Mouse (Mus musculus) thymus, adult 2 months (tissue): Measurements from ENCODE around the gene Sema4b. TPM values are rescaled to one million over a fixed set of nuclear protein-coding genes. Genes with fewer than 3 reads are reported as not detected.

Experiments used
- DNase-seq: peaks from one replicate; pipeline ENCODE4 v3.0.0; 2021
- H3K27ac ChIP-seq: fragments of 200-500 bp; 2 replicates; pipeline ENCODE4 v1.5.1; 2012; ENCODE audit warnings: low read length, control low read depth; ENCODE audit not compliant: control insufficient read depth, insufficient read depth
- H3K27me3 ChIP-seq: fragments of 200-500 bp; 2 replicates; pipeline ENCODE4 v1.6.1; 2012; ENCODE audit warnings: mild to moderate bottlenecking, low read length, moderate library complexity, mixed read lengths; ENCODE audit not compliant: control insufficient read depth, insufficient read depth
- H3K36me3 ChIP-seq: fragments of 200-500 bp; 2 replicates; pipeline ENCODE4 v1.6.1; 2012; ENCODE audit warnings: mild to moderate bottlenecking, low read length, moderate library complexity; ENCODE audit not compliant: control insufficient read depth, insufficient read depth
- H3K4me1 ChIP-seq: fragments of 200-500 bp; replicated peaks from 2 replicates; pipeline ENCODE4 v1.6.1; 2012; ENCODE audit warnings: low read length; ENCODE audit not compliant: control insufficient read depth, insufficient read depth
- H3K4me3 ChIP-seq: fragments of 200-500 bp; 2 replicates; pipeline ENCODE4 v1.5.1; 2012; ENCODE audit warnings: mild to moderate bottlenecking, low read length, control low read depth, moderate library complexity; ENCODE audit not compliant: control insufficient read depth, insufficient read depth
- CTCF ChIP-seq: fragments of 200-500 bp; IDR thresholded peaks from 2 replicates; pipeline ENCODE4 v1.5.1; 2012; ENCODE audit warnings: mild to moderate bottlenecking, control low read depth, low read length, moderate library complexity, borderline replicate concordance; ENCODE audit not compliant: control insufficient read depth, poor library complexity, insufficient read depth; ENCODE audit errors: extremely low read depth
- POLR2A ChIP-seq: fragments of 200-500 bp; IDR thresholded peaks from 2 replicates; pipeline ENCODE4 v1.6.1; 2012; ENCODE audit warnings: mild to moderate bottlenecking, low read length, control low read depth, moderate library complexity; ENCODE audit not compliant: control insufficient read depth, poor library complexity, insufficient read depth; ENCODE audit errors: extremely low read depth
- WGBS: fragments of 180-500 bp; shearing (Covaris S2); methylation state at CpG from one replicate; pipeline ENCODE4 v1.1.7; 2018; 5-methylcytosine and 5-hydroxymethylcytosine counted together
- polyA plus RNA-seq: library from polyadenylated mRNA; depleted of rRNA; stranded (reverse); fragments of >200 nt; gene quantifications from 2 replicates; pipeline ENCODE4 v1.2.3, GENCODE M21; 2012

Gene Sema4b
- polyA plus RNA-seq, 1 experiment = 37.4 TPM

GRCm38 (mm10) chr7:80149356-80149755, 37.3 kb upstream of the Sema4b start:
- Histone ChIP-seq H3K36me3 (no peaks in the 10 kb centered on the region), H3K4me1 (peaks cover 8% of the 10 kb centered on the region), H3K4me3 (no peak overlapping the region), H3K27me3 (no peaks in the 10 kb centered on the region), H3K27ac (no peak overlapping the region)
- no peak for DNase-seq
- TF ChIP-seq CTCF (no peak), POLR2A (no peak)
- WGBS = 94% methylated on average over 9 of the region's 9 CpGs

DNA sequence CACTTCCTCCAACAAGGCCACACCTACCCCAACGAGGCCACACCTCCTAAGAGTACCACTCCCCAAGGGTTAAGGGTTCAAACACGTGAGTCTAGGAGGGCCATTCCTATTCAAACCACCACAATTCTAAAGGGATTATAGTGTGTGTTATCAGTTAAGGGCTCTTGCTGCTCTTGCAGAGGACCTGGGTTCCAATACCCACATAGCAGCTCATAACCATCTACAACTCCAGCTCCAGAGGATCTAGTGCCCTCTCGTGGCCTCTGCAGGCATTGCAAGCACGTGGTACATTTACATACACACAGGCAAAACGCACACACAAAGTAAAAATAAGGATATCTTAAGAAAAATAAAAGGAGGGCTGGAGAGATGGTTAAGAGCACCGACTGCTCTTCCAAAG, 34.5 kb upstream of the Sema4b start:
- Histone ChIP-seq H3K27me3 (no peaks in the 10 kb centered on the region), H3K27ac (no peak overlapping the region), H3K36me3 (no peaks in the 10 kb centered on the region), H3K4me3 (no peak overlapping the region), H3K4me1 (peaks cover 9% of the 10 kb centered on the region; the same call in 1 of the 2 replicates)
- WGBS = 94% methylated on average over 6 of the region's 6 CpGs
- TF ChIP-seq CTCF (no peak), POLR2A (no peak)
- no peak for DNase-seq

- Histone ChIP-seq H3K27ac (no peak overlapping the region), H3K36me3 (no peaks in the 10 kb centered on the region), H3K4me1 (peaks cover 9% of the 10 kb centered on the region; the same call in 1 of the 2 replicates), H3K27me3 (no peaks in the 10 kb centered on the region), H3K4me3 (no peak overlapping the region)
- no peak for DNase-seq
- TF ChIP-seq POLR2A (no peak), CTCF (no peak)
- WGBS = 97% methylated on average over 8 of the region's 8 CpGs
Measured at GRCm38 (mm10) chr7:80152756-80153155, 33.9 kb upstream of the Sema4b start.

DNA sequence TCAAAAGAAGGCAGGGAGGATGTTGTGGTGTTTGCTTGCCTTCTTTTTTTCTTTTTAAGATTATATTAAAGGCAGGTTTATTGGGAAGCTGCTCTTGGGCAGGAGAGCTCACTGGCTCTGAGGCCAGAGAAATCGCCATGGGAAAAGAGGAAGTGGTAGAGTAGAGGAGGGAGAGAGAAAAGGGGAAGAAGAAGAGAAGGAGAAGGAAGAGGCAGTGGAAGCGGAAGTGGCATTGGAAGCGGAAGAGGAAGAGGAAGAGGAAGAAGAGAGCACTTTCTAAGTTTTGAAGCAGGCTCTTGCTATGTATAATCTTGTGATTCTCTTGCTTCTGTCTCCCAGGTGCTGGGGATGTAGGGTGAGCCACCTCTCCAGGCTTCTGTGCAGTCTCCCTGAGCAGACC, 32.0 kb upstream of the Sema4b start:
- H3K4me1 ChIP-seq = peaks cover 9% of the 10 kb centered on the region; the same call in 1 of the 2 replicates
- no peaks in the 10 kb centered on the region for H3K36me3 ChIP-seq
- TF ChIP-seq CTCF (no peak), POLR2A (no peak)
- no peak overlapping the region for H3K4me3 ChIP-seq
- no peak overlapping the region for H3K27ac ChIP-seq
- no peaks in the 10 kb centered on the region for H3K27me3 ChIP-seq
- 52% methylated on average over 3 of the region's 3 CpGs for WGBS
- no peak for DNase-seq

- H3K4me3 ChIP-seq = no peak overlapping the region
- H3K4me1 ChIP-seq = peaks cover 9% of the 10 kb centered on the region; the same call in 1 of the 2 replicates
- no peak overlapping the region for H3K27ac ChIP-seq
- TF ChIP-seq POLR2A = no peak
- TF ChIP-seq CTCF = no peak; the same call in 1 of the 2 replicates
- H3K36me3 ChIP-seq = no peaks in the 10 kb centered on the region
- no peaks in the 10 kb centered on the region for H3K27me3 ChIP-seq
- peak; percentile 52 for DNase-seq
- 56% methylated on average over 13 of the region's 13 CpGs for WGBS
Measured at GRCm38 (mm10) chr7:80156711-80157227, 29.9 kb upstream of the Sema4b start.

- no peaks in the 10 kb centered on the region for H3K36me3 ChIP-seq
- no peak for DNase-seq
- no peaks in the 10 kb centered on the region for H3K27me3 ChIP-seq
- H3K4me3 ChIP-seq = no peak overlapping the region
- 92% methylated on average over 8 of the region's 8 CpGs for WGBS
- no peak overlapping the region for H3K27ac ChIP-seq
- H3K4me1 ChIP-seq = peaks cover 9% of the 10 kb centered on the region; the same call in 1 of the 2 replicates
- no peak for TF ChIP-seq CTCF
- TF ChIP-seq POLR2A = no peak
Measured at GRCm38 (mm10) chr7:80158496-80159268, 28.0 kb upstream of the Sema4b start.
